30 mouse cellular contexts compared by ENCODE assay signal in the genomic region with DNA sequence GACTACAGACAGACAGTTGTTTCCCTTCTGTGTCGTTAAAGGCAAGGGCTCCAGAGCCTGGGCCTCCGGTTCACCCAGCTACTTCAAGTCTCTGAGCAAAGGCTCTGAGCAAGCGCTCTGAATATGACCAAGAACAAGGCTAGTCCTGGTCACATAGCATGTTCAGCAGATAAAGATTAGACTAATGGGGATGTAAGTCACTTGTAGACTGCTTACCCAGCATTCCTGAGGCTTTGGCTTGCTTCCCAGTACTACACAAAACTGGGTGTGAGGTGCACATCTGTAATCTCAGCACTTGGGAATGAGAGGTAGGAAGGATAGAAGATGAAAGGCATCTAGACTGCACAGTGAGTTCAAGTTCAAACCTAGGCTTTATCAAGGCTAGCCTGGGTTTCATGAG. TPM values are rescaled to one million over a fixed set of nuclear protein-coding genes. Genes with fewer than 3 reads are reported as not detected.
DNase-seq lines count a peak whose midpoint lies in the region; ATAC-seq and TF ChIP-seq lines count a peak whose summit lies in the region.
"Had no signal": no experiment of that assay in that cellular context is flagged by ENCODE, and none has a peak within 500 bp of the region (broad histone marks: within the 10 kb centered on the region; RNA-seq: fewer than 3 reads in every experiment).

No protein-coding gene starts in this region.

- H3K4me3 ChIP-seq in heart, embryonic 13.5 days = no peak overlapping the region
- H3K4me3 ChIP-seq in lung, embryonic 16.5 days (ENCODE audit: low read length) = no peak overlapping the region
- H3K4me3 ChIP-seq in intestine, postnatal 0 days (ENCODE audit: low read depth, low read length) = no peak overlapping the region
- no peak overlapping the region for H3K4me3 ChIP-seq in stomach, embryonic 16.5 days (replicated peaks; ENCODE audit: low read length)
- no peak overlapping the region for H3K4me3 ChIP-seq in kidney, embryonic 14.5 days (ENCODE audit: low read length)
- H3K4me3 ChIP-seq: embryonic facial prominence, embryonic 12.5 days; liver, embryonic 15.5 days; stomach, embryonic 15.5 days had no signal

- DNase-seq in heart, adult 8-10 months (ENCODE audit: low spot score) = no peak
- no peak for DNase-seq in lung, postnatal 14 days
- DNase-seq in right cerebral cortex, postnatal 10 days (ENCODE audit: low spot score in 2 of 2) = no peak
- DNase-seq: adrenal gland, postnatal 10 days; cerebellum, adult 8-10 months; cerebellum, postnatal 25 days; embryo, embryonic 11 days; gastrocnemius, postnatal 36 days; heart, postnatal 10 days; kidney, adult 2 months; kidney, postnatal 4 days; layer of hippocampus, postnatal 36 days; liver; midbrain, embryonic 14.5 days; retina, postnatal 1 day; right cerebral cortex, postnatal 25 days; thymus, adult 18-20 months; thymus, postnatal 25 days had no signal

- TF ChIP-seq CTCF in intestine, postnatal 0 days (IDR thresholded peaks at IDR 0.05; ENCODE audit: low read depth) = no peak

- 32% methylated on average over 3 of the region's 3 CpGs for WGBS in heart, embryonic 13.5 days
- WGBS in lung, embryonic 16.5 days = 48% methylated on average over 3 of the region's 3 CpGs
- 41% methylated on average over 3 of the region's 3 CpGs for WGBS in intestine, postnatal 0 days
- WGBS in stomach, embryonic 16.5 days = 66% methylated on average over 3 of the region's 3 CpGs
- WGBS in kidney, embryonic 14.5 days = 84% methylated on average over 3 of the region's 3 CpGs

- ATAC-seq in heart, embryonic 13.5 days (ENCODE audit: extremely low read depth, insufficient number of reproducible peaks, low FRiP score, low TSS enrichment) = no peak
- 0 out of 2 replicates have a peak, but pooled peaks have one; percentile 13 for ATAC-seq in lung, embryonic 16.5 days (ENCODE audit: low read depth)
- peak; percentile 31; the same call in 1 of the 2 replicates for ATAC-seq in intestine, postnatal 0 days
- ATAC-seq in stomach, embryonic 16.5 days (ENCODE audit: insufficient read depth, low FRiP score) = peak; percentile 19; the same call in 1 of the 2 replicates
- no peak for ATAC-seq in kidney, embryonic 14.5 days (ENCODE audit: low FRiP score, low TSS enrichment)
- ATAC-seq: CD4-positive, CD25-positive, alpha-beta regulatory T cell, adult 4 months; forebrain, embryonic 14.5 days had no signal

- H3K4me2 ChIP-seq in heart, embryonic 13.5 days = no peak overlapping the region
- no peak overlapping the region for H3K4me2 ChIP-seq in lung, embryonic 16.5 days (ENCODE audit: low read depth, low read length)
- H3K4me2 ChIP-seq in intestine, postnatal 0 days (replicated peaks; ENCODE audit: low read depth) = no peak overlapping the region
- no peak overlapping the region for H3K4me2 ChIP-seq in stomach, embryonic 16.5 days (ENCODE audit: low read depth, low read length)
- H3K4me2 ChIP-seq in kidney, embryonic 14.5 days (replicated peaks; ENCODE audit: low read depth, low read length) = no peak overlapping the region
- H3K4me2 ChIP-seq: embryonic facial prominence, embryonic 12.5 days; hindbrain, embryonic 14.5 days; liver, embryonic 15.5 days; stomach, embryonic 15.5 days had no signal

- peak overlapping the region; percentile 44 for H3K27ac ChIP-seq in heart, embryonic 13.5 days (replicated peaks)
- H3K27ac ChIP-seq in lung, embryonic 16.5 days (ENCODE audit: low read length) = no peak overlapping the region
- no peak overlapping the region for H3K27ac ChIP-seq in intestine, postnatal 0 days (ENCODE audit: low read depth, low read length)
- H3K27ac ChIP-seq in stomach, embryonic 16.5 days (ENCODE audit: low read length) = no peak overlapping the region
- H3K27ac ChIP-seq in kidney, embryonic 14.5 days (ENCODE audit: low read depth, low read length) = no peak overlapping the region
- H3K27ac ChIP-seq: embryonic facial prominence, embryonic 12.5 days; hindbrain, embryonic 14.5 days; kidney, postnatal 0 days; liver, embryonic 15.5 days; stomach, embryonic 15.5 days had no signal

- H3K9me3 ChIP-seq in heart, embryonic 13.5 days = no peaks in the 10 kb centered on the region
- H3K9me3 ChIP-seq in lung, embryonic 16.5 days (ENCODE audit: control insufficient read depth, low read length) = 0 out of 2 replicates have a peak, but pooled peaks cover 2% of the 10 kb centered on the region
- H3K9me3 ChIP-seq in intestine, postnatal 0 days (ENCODE audit: control insufficient read depth) = no peaks in the 10 kb centered on the region
- H3K9me3 ChIP-seq in stomach, embryonic 16.5 days (replicated peaks; ENCODE audit: control insufficient read depth, low read length) = no peaks in the 10 kb centered on the region
- no peaks in the 10 kb centered on the region for H3K9me3 ChIP-seq in kidney, embryonic 14.5 days (ENCODE audit: control insufficient read depth, low read length)
- H3K9me3 ChIP-seq: embryonic facial prominence, embryonic 12.5 days; liver, embryonic 15.5 days; stomach, embryonic 15.5 days had no signal

- H3K4me1 ChIP-seq in heart, embryonic 13.5 days = peaks cover 46% of the 10 kb centered on the region
- peaks cover 22% of the 10 kb centered on the region for H3K4me1 ChIP-seq in lung, embryonic 16.5 days (replicated peaks; ENCODE audit: control insufficient read depth, insufficient read depth, low read length)
- H3K4me1 ChIP-seq in intestine, postnatal 0 days (replicated peaks; ENCODE audit: control insufficient read depth, insufficient read depth, low read length) = peaks cover 9% of the 10 kb centered on the region; the same call in 1 of the 2 replicates
- peaks cover 26% of the 10 kb centered on the region for H3K4me1 ChIP-seq in stomach, embryonic 16.5 days (ENCODE audit: control insufficient read depth, insufficient read depth, low read length)
- 0 out of 2 replicates have a peak, but pooled peaks cover 6% of the 10 kb centered on the region for H3K4me1 ChIP-seq in kidney, embryonic 14.5 days (ENCODE audit: control insufficient read depth, insufficient read depth, low read length)
- H3K4me1 ChIP-seq: liver, embryonic 15.5 days had no signal

- H3K27me3 ChIP-seq in heart, embryonic 13.5 days (replicated peaks) = no peaks in the 10 kb centered on the region
- H3K27me3 ChIP-seq in lung, embryonic 16.5 days (ENCODE audit: control insufficient read depth, insufficient read depth, low read depth, low read length) = no peaks in the 10 kb centered on the region
- no peaks in the 10 kb centered on the region for H3K27me3 ChIP-seq in intestine, postnatal 0 days (replicated peaks; ENCODE audit: control insufficient read depth, insufficient read depth, low read length)
- no peaks in the 10 kb centered on the region for H3K27me3 ChIP-seq in stomach, embryonic 16.5 days (ENCODE audit: control insufficient read depth, insufficient read depth, low read length)
- no peaks in the 10 kb centered on the region for H3K27me3 ChIP-seq in kidney, embryonic 14.5 days (ENCODE audit: control insufficient read depth, insufficient read depth, low read length)
- H3K27me3 ChIP-seq: embryonic facial prominence, embryonic 12.5 days; liver, embryonic 15.5 days; stomach, embryonic 15.5 days had no signal

- peaks cover 16% of the 10 kb centered on the region for H3K36me3 ChIP-seq in heart, embryonic 13.5 days
- no peaks in the 10 kb centered on the region for H3K36me3 ChIP-seq in lung, embryonic 16.5 days (ENCODE audit: control insufficient read depth, insufficient read depth, low read length)
- peaks cover 8% of the 10 kb centered on the region; the same call in 1 of the 2 replicates for H3K36me3 ChIP-seq in intestine, postnatal 0 days (ENCODE audit: control insufficient read depth, insufficient read depth)
- peaks cover 4% of the 10 kb centered on the region; the same call in 1 of the 2 replicates for H3K36me3 ChIP-seq in stomach, embryonic 16.5 days (ENCODE audit: control insufficient read depth, insufficient read depth, low read length)
- H3K36me3 ChIP-seq in kidney, embryonic 14.5 days (ENCODE audit: control insufficient read depth, insufficient read depth, low read length) = 0 out of 2 replicates have a peak, but pooled peaks cover 10% of the 10 kb centered on the region
- H3K36me3 ChIP-seq: liver, embryonic 15.5 days had no signal

- H3K9ac ChIP-seq in heart, embryonic 13.5 days = no peak overlapping the region
- H3K9ac ChIP-seq in lung, embryonic 16.5 days (ENCODE audit: low read length) = no peak overlapping the region
- no peak overlapping the region for H3K9ac ChIP-seq in intestine, postnatal 0 days (ENCODE audit: low read depth, low read length)
- H3K9ac ChIP-seq in stomach, embryonic 16.5 days (ENCODE audit: low read length) = no peak overlapping the region
- no peak overlapping the region for H3K9ac ChIP-seq in kidney, embryonic 14.5 days (ENCODE audit: low read depth, low read length)
- H3K9ac ChIP-seq: embryonic facial prominence, embryonic 12.5 days; hindbrain, embryonic 14.5 days; liver, embryonic 15.5 days; stomach, embryonic 15.5 days had no signal

RNA-seq across cellular contexts. Expression of gene Clstn1, which starts 27.9 kb away (rescaled TPM):
- 9.2 and 13.6 TPM in 2 replicates for polyA plus RNA-seq in heart, embryonic 13.5 days (2015; fragmentation: Nextera tagmentation; extraction: Ambion mirVana)
- 10 to 100 TPM; 85.3 to 96.5 (median 94.1) TPM for total RNA-seq in heart, adult 8-10 months (2022)
- 13.6 and 15.3 TPM in 2 replicates for polyA plus RNA-seq in lung, embryonic 16.5 days (2015; fragmentation: Nextera tagmentation; extraction: Ambion mirVana)
- polyA plus RNA-seq in intestine, postnatal 0 days (2015; fragmentation: Nextera tagmentation; extraction: Ambion mirVana) = 34.3 and 34.7 TPM in 2 replicates
- 14.7 and 14.9 TPM in 2 replicates for polyA plus RNA-seq in stomach, embryonic 16.5 days (2015; fragmentation: Nextera tagmentation; extraction: Ambion mirVana)
- 24.7 and 33.5 TPM in 2 replicates for polyA plus RNA-seq in kidney, embryonic 14.5 days (2014; fragmentation: Nextera tagmentation; extraction: Ambion mirVana)

RNA-seq across cellular contexts. Expression of gene Ctnnbip1, which starts 40.4 kb away (rescaled TPM):
- 33.4 and 36.2 TPM in 2 replicates for polyA plus RNA-seq in heart, embryonic 13.5 days (2015; fragmentation: Nextera tagmentation; extraction: Ambion mirVana)
- 10 to 100 TPM; 16.0 to 23.2 (median 20.5) TPM for total RNA-seq in heart, adult 8-10 months (2022)
- polyA plus RNA-seq in lung, embryonic 16.5 days (2015; fragmentation: Nextera tagmentation; extraction: Ambion mirVana) = 57.5 and 59.7 TPM in 2 replicates
- polyA plus RNA-seq in intestine, postnatal 0 days (2015; fragmentation: Nextera tagmentation; extraction: Ambion mirVana) = 52.8 and 53.5 TPM in 2 replicates
- 56.2 and 57.3 TPM in 2 replicates for polyA plus RNA-seq in stomach, embryonic 16.5 days (2015; fragmentation: Nextera tagmentation; extraction: Ambion mirVana)
- 66.6 and 71.4 TPM in 2 replicates for polyA plus RNA-seq in kidney, embryonic 14.5 days (2014; fragmentation: Nextera tagmentation; extraction: Ambion mirVana)

Comparison
In these comparisons a context has a peak if more than half of its experiments do, and no peak if none do; other contexts are left out.
1. ATAC-seq: peak in lung, embryonic 16.5 days (single experiment), intestine, postnatal 0 days (single experiment) and stomach, embryonic 16.5 days (single experiment); none in heart, embryonic 13.5 days (single experiment) and kidney, embryonic 14.5 days (single experiment).